Mouse (Mus musculus): Measurements from ENCODE around the gene Hoxa3. TPM values are rescaled to one million over a fixed set of nuclear protein-coding genes. Genes with fewer than 3 reads are reported as not detected.

Hoxa3 gene
- polyA plus RNA-seq, 1 experiment from 2014 or later, result 1.2 TPM

DNA sequence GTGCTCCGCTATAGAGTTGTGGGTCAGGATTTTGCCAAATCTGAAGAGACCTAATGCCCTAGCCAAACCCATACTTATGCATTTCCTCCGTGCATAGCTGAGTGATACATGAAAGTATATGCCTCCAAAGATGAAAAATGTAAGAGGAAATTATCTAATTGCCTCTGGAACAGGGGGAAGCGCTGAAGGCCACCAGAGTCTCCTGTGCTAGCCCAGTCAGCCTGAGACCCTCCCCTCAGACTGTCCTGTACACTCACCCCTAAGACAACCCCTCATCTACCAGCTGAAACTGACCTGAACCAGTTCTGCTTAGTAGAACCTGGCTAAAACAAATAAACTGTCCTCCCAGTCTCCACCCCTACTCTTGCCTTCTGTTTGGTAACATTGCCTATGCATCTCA is 32.4 kb downstream of the Hoxa3 start:
- ATAC-seq (ENCODE audit: insufficient number of reproducible peaks, insufficient read depth, low FRiP score, low TSS enrichment), result no peak
- H3K27ac ChIP-seq, result no peak overlapping the region

DNA sequence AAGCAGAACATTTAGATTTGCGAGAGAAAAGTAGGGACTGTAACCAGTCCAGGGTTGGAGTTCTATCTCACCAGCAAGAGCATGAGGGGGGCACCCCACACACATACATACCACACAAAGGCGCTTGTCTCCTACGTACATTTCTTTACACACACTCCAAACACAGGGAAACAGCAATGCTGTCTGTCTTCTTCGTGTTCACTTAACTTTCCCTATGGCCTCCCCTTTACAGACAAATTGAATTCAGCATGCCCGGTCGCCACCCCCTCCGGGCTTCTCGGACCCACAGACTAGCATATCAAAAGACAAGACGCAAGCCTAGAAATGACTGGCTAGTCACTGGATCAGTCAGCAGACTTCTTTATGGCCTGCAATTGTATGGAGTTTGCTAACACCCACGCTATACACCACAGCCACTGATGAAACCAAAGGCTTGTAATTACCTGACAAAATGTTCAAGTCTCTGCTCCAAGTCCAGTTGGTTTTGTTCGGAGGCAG is 32.9 kb downstream of the Hoxa3 start:
- Histone ChIP-seq H3K9ac (no peak overlapping the region; the same call in 1 of the 2 replicates), H3K9me3 (no peaks in the 10 kb centered on the region), H3K4me1 (no peaks in the 10 kb centered on the region), H3K27ac (no peak overlapping the region), H3K27me3 (peaks cover 99% of the 10 kb centered on the region), H3K36me3 (no peaks in the 10 kb centered on the region), H3K4me2 (replicated peaks) (no peak overlapping the region), H3K4me3 (no peak overlapping the region)
- WGBS, result under 1% methylated on average over 11 of the region's 11 CpGs
- ATAC-seq (ENCODE audit: insufficient number of reproducible peaks, insufficient read depth, low FRiP score, low TSS enrichment), result no peak

More for the DNA sequence above, 32.4 kb downstream of the Hoxa3 start:
- no peaks in the 10 kb centered on the region for H3K9me3 ChIP-seq
- no peak overlapping the region for H3K4me2 ChIP-seq (replicated peaks)
- H3K4me1 ChIP-seq, result no peaks in the 10 kb centered on the region
- H3K27me3 ChIP-seq, result peaks cover 99% of the 10 kb centered on the region
- no peaks in the 10 kb centered on the region for H3K36me3 ChIP-seq
- WGBS, result 3% methylated on average over 3 of the region's 3 CpGs
- no peak overlapping the region for H3K4me3 ChIP-seq
- no peak overlapping the region for H3K9ac ChIP-seq

DNA sequence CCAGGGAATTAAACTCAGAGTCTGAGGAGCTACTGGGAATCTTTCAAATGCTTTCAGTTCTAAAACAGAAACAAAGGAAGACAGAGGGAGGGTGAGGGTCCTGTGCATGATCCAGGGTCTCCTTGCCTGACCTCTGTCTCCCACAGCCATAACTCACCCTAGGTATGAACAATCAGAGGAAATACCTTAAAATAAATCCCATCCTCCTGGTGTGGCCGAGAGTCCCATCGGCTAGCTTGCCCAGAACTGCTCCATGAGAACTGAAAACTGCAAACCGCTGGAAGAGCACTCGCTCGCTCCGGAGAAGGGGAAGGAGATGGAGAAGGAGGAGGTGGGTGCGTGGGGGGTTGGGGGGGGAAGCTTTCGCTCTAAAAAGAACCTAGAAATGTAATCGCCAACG is 33.4 kb downstream of the Hoxa3 start:
- 2% methylated on average over 10 of the region's 10 CpGs for WGBS
- Histone ChIP-seq H3K4me3 (no peak overlapping the region; the same call in 1 of the 2 replicates), H3K27ac (no peak overlapping the region)

DNA sequence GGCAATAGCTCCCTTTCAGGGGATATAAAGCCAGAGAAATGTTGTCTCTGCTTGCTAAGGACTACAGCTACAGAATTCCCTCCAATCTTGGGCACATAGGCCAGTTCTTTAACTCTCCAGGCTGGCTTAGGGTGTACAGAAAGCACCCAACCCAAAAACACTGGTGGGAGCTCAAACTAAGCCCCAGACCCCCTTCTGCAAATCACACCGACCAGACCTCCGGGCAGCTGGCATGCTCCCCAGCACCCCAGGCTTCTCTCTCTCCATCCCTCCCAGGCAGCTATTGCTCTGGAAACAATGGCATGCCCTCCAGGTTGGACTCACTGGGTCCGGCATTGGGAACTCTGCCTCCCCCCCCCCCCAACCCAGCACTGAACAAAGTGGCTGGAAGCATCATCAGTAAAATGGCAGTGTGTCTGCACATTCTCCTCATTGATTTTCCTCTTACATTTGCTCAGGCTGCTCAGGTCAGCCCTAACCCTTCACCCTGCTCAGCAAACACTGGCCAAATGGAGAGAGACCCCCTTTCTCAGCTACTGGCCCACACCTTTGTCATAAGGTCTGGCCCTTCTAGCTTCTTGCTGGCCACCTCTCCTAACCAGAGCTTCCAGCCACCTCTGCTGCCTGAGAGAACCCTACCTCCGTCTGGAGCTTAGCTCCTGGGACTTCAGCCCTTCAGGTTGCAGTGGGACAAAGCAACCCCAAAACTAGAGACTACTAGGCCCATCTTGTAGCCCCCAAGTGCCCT is 34.0 kb downstream of the Hoxa3 start:
- Histone ChIP-seq H3K4me3 (no peak overlapping the region), H3K27me3 (peaks cover 97% of the 10 kb centered on the region), H3K4me2 (replicated peaks) (no peak overlapping the region; the same call in 1 of the 2 replicates), H3K9ac (no peak overlapping the region), H3K27ac (no peak overlapping the region), H3K4me1 (no peaks in the 10 kb centered on the region), H3K36me3 (no peaks in the 10 kb centered on the region), H3K9me3 (no peaks in the 10 kb centered on the region)
- no peak for ATAC-seq (ENCODE audit: insufficient number of reproducible peaks, insufficient read depth, low FRiP score, low TSS enrichment)
- 3% methylated on average over 4 of the region's 4 CpGs for WGBS

More for the DNA sequence above, 33.4 kb downstream of the Hoxa3 start:
- peaks cover 99% of the 10 kb centered on the region for H3K27me3 ChIP-seq
- no peaks in the 10 kb centered on the region for H3K36me3 ChIP-seq
- H3K4me1 ChIP-seq, result no peaks in the 10 kb centered on the region
- no peak overlapping the region for H3K4me2 ChIP-seq (replicated peaks)
- H3K9ac ChIP-seq, result no peak overlapping the region; the same call in 1 of the 2 replicates
- H3K9me3 ChIP-seq, result no peaks in the 10 kb centered on the region
- no peak for ATAC-seq (ENCODE audit: insufficient number of reproducible peaks, insufficient read depth, low FRiP score, low TSS enrichment)

DNA sequence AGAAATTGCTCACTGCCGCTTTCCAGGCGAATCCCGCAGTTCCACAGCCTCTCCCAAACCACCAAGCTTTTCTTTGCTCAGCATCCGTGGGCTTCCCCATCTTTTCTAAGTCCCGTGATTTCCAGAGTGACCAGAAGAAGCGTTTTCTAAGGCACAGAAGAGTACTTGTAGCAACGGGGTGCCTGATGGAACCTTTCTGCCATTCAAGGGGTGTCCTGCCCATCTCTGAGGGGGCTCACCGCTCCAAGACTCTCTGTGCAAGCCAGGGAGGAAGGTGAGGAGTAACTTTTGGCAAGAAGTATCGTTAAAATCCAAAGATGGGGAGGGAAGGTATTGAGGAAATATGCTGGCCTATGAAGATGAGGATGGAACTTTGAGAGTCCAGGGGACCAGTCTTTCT is 35.3 kb downstream of the Hoxa3 start:
- Histone ChIP-seq H3K4me1 (peaks cover under 1% of the 10 kb centered on the region; the same call in 1 of the 2 replicates), H3K4me2 (replicated peaks) (no peak overlapping the region)

DNA sequence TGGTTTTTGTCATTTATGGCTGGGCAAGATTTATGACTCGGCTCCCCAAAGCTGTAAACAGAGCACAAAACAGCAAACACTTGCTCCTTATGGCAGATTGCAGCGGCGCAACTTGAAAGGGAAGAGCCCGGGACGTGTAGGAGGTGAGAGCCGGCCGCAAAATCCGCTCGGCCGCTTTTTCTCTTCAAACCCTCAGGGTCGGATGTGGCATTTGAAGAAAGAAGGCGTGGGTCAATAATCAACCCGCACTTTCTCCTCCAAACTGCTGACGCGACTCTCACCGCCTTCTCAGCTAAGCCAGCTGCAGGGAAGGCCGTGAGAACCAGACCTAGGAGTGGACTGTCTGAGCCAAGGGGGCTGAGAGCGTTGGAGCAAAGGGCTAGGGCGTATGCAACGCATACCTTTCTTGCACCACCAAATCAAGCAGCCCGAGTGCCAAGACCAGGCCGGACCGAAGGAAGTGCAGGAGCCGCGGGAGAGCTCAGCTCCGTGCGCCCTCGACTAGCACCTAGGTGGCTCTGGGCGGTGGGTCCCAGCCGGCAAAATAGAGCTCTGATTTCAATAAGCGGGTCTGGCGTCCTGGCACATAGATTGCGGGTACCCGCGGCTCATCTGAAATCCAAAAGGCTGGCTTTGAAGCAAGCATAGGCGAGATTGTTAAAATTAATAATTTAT is 35.9 kb downstream of the Hoxa3 start, which contains the start of gene 5730596B20Rik:
Gene 5730596B20Rik (plus strand): TSS at position 438 of the 675 bp plus-strand sequence.
- peaks cover 5% of the 10 kb centered on the region; the same call in 1 of the 2 replicates for H3K4me1 ChIP-seq
- peak within 1 kb of the TSS; percentile 23; the same call in 1 of the 2 replicates for H3K4me3 ChIP-seq
- H3K9me3 ChIP-seq, result no peaks in the 10 kb centered on the region
- WGBS, result under 1% methylated on average over 36 of the region's 36 CpGs
- H3K27ac ChIP-seq, result 0 out of 2 replicates have a peak within 1 kb of the TSS, but pooled peaks have one; percentile 23
- no peak for ATAC-seq (ENCODE audit: insufficient number of reproducible peaks, insufficient read depth, low FRiP score, low TSS enrichment)
- H3K36me3 ChIP-seq, result no peaks in the 10 kb centered on the region
- H3K9ac ChIP-seq, result no peak within 1 kb of the TSS; the same call in 1 of the 2 replicates
- peaks cover 95% of the 10 kb centered on the region for H3K27me3 ChIP-seq
- no peak within 1 kb of the TSS; the same call in 1 of the 2 replicates for H3K4me2 ChIP-seq (replicated peaks)

More for the DNA sequence above, 35.3 kb downstream of the Hoxa3 start:
- Histone ChIP-seq H3K36me3 (no peaks in the 10 kb centered on the region), H3K4me3 (peak overlapping the region; percentile 11; the same call in 1 of the 2 replicates), H3K9ac (no peak overlapping the region; the same call in 1 of the 2 replicates), H3K27ac (no peak overlapping the region), H3K27me3 (peaks cover 95% of the 10 kb centered on the region), H3K9me3 (no peaks in the 10 kb centered on the region)
- no peak for ATAC-seq (ENCODE audit: insufficient number of reproducible peaks, insufficient read depth, low FRiP score, low TSS enrichment)
- WGBS, result 1% methylated on average over 9 of the region's 9 CpGs

DNA sequence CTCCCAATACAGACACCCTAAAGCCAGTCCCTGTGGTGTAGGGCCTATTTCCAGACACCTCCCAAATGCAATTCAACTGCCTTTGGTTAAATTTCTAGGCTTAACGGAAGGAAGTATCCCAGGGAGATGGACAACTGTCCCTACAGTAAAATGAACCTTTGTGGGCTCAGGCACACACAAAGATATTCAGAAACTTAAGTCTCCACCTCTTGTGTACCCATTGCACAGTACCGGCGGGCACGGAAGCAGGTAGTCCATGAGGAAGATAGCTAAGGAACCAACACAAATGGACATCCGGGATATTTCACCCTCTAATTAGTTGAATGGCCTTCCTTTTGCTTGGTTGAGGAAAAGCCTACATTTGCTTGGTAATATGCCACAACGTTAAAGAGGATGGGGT is 36.7 kb downstream of the Hoxa3 start:
- Histone ChIP-seq H3K4me2 (replicated peaks) (no peak overlapping the region), H3K36me3 (no peaks in the 10 kb centered on the region), H3K27ac (0 out of 2 replicates have a peak overlapping the region, but pooled peaks have one; percentile 23), H3K4me1 (peaks cover 6% of the 10 kb centered on the region; the same call in 1 of the 2 replicates), H3K4me3 (peak overlapping the region; percentile 23; the same call in 1 of the 2 replicates), H3K9me3 (no peaks in the 10 kb centered on the region), H3K27me3 (peaks cover 95% of the 10 kb centered on the region), H3K9ac (no peak overlapping the region)
- ATAC-seq (ENCODE audit: insufficient number of reproducible peaks, insufficient read depth, low FRiP score, low TSS enrichment), result no peak
- whole genome bisulfite sequencing, result 1% methylated on average over 6 of the region's 6 CpGs

DNA sequence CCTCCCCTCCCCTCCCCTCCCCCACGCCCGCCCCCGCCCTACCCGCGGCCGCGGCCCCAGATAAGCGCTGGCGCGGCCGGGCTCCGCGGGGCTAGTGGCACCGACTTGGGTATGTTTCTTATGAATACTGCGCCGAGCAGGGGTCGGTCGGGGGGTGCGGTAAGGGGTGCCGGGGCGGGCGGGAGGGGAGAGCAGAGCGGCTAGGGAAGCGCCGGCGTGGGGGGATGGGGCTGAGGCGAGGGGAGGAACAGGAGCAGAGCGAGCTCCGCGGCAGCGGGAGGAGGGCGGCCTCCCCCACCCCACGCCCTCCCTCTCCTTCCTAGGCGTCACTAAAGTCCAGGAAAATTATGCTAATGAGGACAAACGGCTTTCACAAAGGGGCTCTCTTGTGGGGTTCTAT is 37.3 kb downstream of the Hoxa3 start:
- ATAC-seq (ENCODE audit: insufficient number of reproducible peaks, insufficient read depth, low FRiP score, low TSS enrichment), result no peak
- Histone ChIP-seq H3K27ac (0 out of 2 replicates have a peak overlapping the region, but pooled peaks have one; percentile 56), H3K27me3 (peaks cover 95% of the 10 kb centered on the region), H3K36me3 (no peaks in the 10 kb centered on the region), H3K4me2 (replicated peaks) (peak overlapping the region; percentile 13; the same call in 1 of the 2 replicates), H3K4me1 (peaks cover 7% of the 10 kb centered on the region; the same call in 1 of the 2 replicates), H3K4me3 (peak overlapping the region; percentile 23), H3K9me3 (no peaks in the 10 kb centered on the region), H3K9ac (no peak overlapping the region; the same call in 1 of the 2 replicates)
- 0% methylated on average over 9 of the region's 35 CpGs for WGBS

DNA sequence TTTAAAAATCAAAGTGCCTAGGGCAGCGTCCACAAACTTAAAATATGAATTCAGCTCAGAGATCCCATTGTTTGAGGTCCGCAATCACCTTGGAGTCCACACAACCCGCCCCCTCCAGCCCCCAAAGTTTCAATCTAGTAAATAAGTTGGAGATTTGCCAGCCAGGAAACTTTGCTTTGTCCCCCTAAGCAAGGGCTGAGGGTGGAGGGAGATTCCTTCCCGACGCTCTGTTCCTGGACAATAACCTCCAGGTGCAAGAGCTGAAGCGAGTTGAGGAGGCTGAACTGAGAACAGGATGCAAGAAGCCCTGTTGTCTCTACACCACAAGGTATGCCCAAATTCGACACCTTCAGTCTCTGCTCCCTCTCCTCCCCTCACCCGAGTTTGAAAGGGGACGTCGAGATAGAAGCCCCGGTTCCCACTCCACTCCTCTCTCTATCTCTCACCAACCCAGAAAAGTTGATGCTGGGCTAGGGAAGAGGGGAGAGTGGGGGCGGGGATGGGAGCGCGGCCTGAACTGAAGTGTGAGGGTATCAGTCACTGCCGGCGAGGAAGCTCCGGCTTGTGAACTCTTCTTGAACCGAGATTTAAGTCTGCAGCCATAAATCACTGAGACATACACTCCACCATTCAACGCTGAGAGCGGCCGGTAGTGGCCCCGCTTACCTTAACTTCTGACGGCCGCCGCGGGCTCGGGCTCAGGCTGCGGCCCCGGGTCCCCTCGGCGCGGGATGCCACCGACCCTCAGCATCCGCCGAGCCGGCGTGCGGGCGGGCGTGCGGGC is 38.0 kb downstream of the Hoxa3 start:
- Histone ChIP-seq H3K4me2 (replicated peaks) (0 out of 2 replicates have a peak overlapping the region, but pooled peaks have one; percentile 13), H3K9ac (no peak overlapping the region), H3K27ac (0 out of 2 replicates have a peak overlapping the region, but pooled peaks have one; percentile 56), H3K4me1 (peaks cover 7% of the 10 kb centered on the region; the same call in 1 of the 2 replicates), H3K9me3 (no peaks in the 10 kb centered on the region), H3K36me3 (no peaks in the 10 kb centered on the region), H3K27me3 (peaks cover 95% of the 10 kb centered on the region), H3K4me3 (peak overlapping the region; percentile 23)
- WGBS, result 1% methylated on average over 40 of the region's 41 CpGs
- ATAC-seq (ENCODE audit: insufficient number of reproducible peaks, insufficient read depth, low FRiP score, low TSS enrichment), result no peak

DNA sequence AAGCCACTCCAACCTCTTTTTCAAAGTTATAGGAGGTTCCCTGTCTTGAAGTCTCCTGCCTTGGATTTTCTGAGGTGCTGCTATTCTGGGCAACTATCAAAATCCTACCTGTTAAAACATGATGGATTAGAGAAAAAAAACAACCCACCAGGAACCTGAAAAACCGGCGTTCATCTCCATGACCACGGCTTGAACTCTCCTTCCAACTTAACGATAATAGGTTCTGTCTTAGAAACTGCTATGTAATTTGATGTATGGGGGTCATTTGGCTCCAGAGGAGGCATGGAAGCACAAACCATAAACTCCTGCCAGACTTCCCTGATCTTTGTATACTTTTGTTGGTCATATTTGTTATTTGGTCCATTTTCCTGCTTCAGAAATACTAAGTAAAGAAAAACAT is 39.5 kb downstream of the Hoxa3 start:
- ATAC-seq (ENCODE audit: insufficient number of reproducible peaks, insufficient read depth, low FRiP score, low TSS enrichment), result no peak
- Histone ChIP-seq H3K36me3 (no peaks in the 10 kb centered on the region), H3K9me3 (no peaks in the 10 kb centered on the region), H3K27ac (no peak overlapping the region), H3K4me3 (no peak overlapping the region), H3K27me3 (peaks cover 89% of the 10 kb centered on the region), H3K4me1 (peaks cover 7% of the 10 kb centered on the region; the same call in 1 of the 2 replicates), H3K4me2 (replicated peaks) (peak overlapping the region; percentile 44; the same call in 1 of the 2 replicates), H3K9ac (no peak overlapping the region)
- 3% methylated on average over 4 of the region's 4 CpGs for WGBS
